8 mouse cellular contexts compared by ENCODE assay signal in genomic region chr5:33782345-33782998, GRCm38 (mm10). TPM values are rescaled to one million over a fixed set of nuclear protein-coding genes. Genes with fewer than 3 reads are reported as not detected.
DNase-seq lines count a peak whose midpoint lies in the region; ATAC-seq lines count a peak whose summit lies in the region.

TSS of gene Letm1 (minus strand) at chr5:33782817.

- no peaks in the 10 kb centered on the region for H3K27me3 ChIP-seq in lung, embryonic 16.5 days (ENCODE audit: control insufficient read depth, insufficient read depth, low read depth, low read length)

- WGBS in lung, embryonic 16.5 days = under 1% methylated on average over 65 of the region's 65 CpGs

- H3K4me2 ChIP-seq in lung, embryonic 16.5 days (ENCODE audit: low read depth, low read length) = peak within 1 kb of the TSS; percentile 91

- H3K4me1 ChIP-seq in lung, embryonic 16.5 days (replicated peaks; ENCODE audit: control insufficient read depth, insufficient read depth, low read length) = peaks cover 12% of the 10 kb centered on the region

- H3K4me3 ChIP-seq in lung, embryonic 16.5 days (ENCODE audit: low read length) = peak within 1 kb of the TSS; percentile 99

- ATAC-seq in hematopoietic stem cell, adult 5-6 weeks (replicated peaks in 1 of 2; ENCODE audit: insufficient read depth in 1 of 2, low FRiP score in 2 of 2, low TSS enrichment in 1 of 2, low read depth in 1 of 2, poor library complexity in 2 of 2, severe bottlenecking in 2 of 2) = peak; percentile 99
- peak; percentile 100 for ATAC-seq in lung, embryonic 16.5 days (ENCODE audit: low read depth)

- peak within 1 kb of the TSS; percentile 83 for H3K27ac ChIP-seq in lung, embryonic 16.5 days (ENCODE audit: low read length)

- peaks cover 5% of the 10 kb centered on the region for H3K36me3 ChIP-seq in lung, embryonic 16.5 days (ENCODE audit: control insufficient read depth, insufficient read depth, low read length)

- H3K9ac ChIP-seq in lung, embryonic 16.5 days (ENCODE audit: low read length) = peak within 1 kb of the TSS; percentile 86

- H3K9me3 ChIP-seq in lung, embryonic 16.5 days (ENCODE audit: control insufficient read depth, low read length) = no peaks in the 10 kb centered on the region

- peak; percentile 97 for DNase-seq in MEL-GATA-1-ER (ENCODE audit: extremely low read depth, low read depth)
- peak; percentile 94 for DNase-seq in cerebellum, adult 8-10 months
- DNase-seq in forelimb bud, embryonic 11.5 days (ENCODE audit: low read depth, low spot score) = peak; percentile 90
- peak; percentile 92 for DNase-seq in layer of hippocampus, adult 9-10 months (ENCODE audit: low spot score)
- peak; percentile 78 for DNase-seq in ovary, postnatal 10 days (ENCODE audit: low spot score)
- DNase-seq in thymus, postnatal 10 days (ENCODE audit: low spot score in 2 of 2) = peak; percentile 87

RNA-seq across cellular contexts. Expression of gene Letm1, which starts in this region (rescaled TPM):
- 19.7 and 20.8 TPM in 2 replicates for total RNA-seq in hematopoietic stem cell, adult 5-6 weeks (2017)
- 33.8 and 41.0 TPM in 2 replicates for polyA plus RNA-seq in lung, embryonic 16.5 days (2015; fragmentation: Nextera tagmentation; extraction: Ambion mirVana)

Comparison
In these comparisons a context has a peak if more than half of its experiments do, and no peak if none do; other contexts are left out.
1. Peak in every context shown above with its lines: DNase-seq, ATAC-seq, H3K4me3 ChIP-seq and H3K27ac ChIP-seq.